Mouse (Mus musculus) R1 (cell line): ENCODE measurements at regions not wholly inside any gene's neighbourhood (a gene's known extent, or its start where the extent isn't known, plus 50 kb on each side); places are given as distances from the start of the nearest gene placed in this dataset.

Experiments
- DNase-seq: peaks from one replicate; pipeline ENCODE4 v3.0.0-alpha.2; 2018; ENCODE audit warnings: low read depth, low spot score

DNA sequence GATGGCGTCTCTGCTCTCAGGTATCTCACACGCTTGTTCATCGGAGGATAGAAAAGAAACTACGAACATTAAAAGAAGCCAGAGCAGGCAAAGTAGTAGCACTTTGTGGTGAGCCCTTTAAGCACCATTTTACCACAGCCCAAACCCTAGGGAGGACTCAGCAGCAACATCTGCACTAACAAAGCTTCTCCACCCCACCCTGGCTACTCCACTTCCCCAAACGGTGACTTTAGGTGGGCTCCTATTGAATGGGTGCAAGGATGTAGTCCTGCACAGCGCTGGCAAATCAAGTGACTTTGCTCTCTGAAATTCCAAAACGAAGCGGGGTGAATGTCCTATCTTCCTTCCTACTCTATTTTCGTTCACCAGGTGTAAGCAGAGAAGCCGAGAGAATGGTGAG, 337.9 kb upstream of the Noct start:
- DNase-seq: no peak

DNA sequence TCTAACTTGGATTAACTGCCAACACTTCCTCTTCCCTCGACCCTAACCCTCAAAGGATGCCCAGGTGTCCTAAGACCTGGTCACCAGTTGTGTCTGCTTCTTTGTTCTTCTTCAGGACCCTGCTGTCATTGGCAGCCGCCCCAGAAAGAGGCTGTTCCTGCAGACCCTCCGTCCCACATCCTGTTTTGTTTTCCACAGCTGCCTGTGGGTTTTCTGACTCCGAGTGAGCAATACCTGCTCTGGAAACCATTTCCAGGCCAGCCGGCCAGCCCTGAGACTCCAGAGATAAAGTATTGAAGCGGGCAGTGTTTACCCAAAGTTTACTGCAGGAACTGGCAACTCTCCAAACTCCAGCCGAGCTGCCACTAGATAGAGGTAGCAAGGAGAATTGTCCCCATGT, 337.2 kb upstream of the Noct start:
- no peak for DNase-seq

DNA sequence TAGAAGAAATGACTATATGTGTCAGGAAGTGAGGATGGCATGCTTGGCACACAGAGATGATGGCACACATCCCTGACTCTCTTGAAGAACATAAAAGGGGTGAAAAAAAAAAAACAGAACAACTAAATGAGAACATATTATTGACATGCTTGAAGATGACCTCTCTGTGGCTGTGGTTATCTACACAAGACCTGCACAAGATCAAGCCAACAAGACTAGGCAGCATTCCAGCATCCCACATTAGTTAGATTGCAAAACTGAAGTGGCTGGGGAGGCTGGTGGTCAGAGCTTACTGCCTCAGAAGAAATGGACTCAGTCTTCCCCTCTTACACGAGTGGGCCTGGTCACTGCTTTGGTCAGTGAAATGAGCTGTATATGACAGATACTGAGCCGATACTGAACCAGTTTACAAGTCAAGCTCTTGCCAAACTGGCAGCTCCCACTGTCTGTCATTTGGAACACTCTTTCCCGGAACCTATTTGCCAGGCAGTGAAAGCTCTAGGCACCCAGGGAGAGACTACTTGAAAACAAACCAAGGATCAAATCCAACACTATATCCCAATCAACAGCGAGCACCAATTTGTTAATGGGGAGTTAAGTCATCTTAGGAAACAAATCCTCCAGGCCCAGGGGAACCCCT, 335.6 kb upstream of the Noct start:
- DNase-seq: no peak

DNA sequence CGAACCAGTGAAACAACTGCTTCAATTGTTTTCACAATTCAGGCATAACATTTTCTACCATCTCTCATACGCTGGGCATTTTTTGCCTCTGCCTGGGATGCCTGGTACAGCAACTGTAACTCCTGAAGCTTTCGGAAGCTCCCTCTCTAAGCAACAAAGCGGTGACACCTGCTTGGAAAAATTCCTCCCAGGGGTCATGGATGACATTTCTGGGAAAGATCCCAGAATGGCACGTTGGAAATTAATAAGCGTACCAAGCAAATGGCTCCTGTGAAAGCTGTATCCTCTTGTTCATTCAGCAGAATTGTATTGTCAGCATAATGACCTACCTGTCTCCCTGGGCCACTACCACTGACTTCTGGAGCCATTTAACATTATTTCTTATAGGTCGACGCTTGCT, 333.7 kb upstream of the Noct start:
- DNase-seq: no peak

DNA sequence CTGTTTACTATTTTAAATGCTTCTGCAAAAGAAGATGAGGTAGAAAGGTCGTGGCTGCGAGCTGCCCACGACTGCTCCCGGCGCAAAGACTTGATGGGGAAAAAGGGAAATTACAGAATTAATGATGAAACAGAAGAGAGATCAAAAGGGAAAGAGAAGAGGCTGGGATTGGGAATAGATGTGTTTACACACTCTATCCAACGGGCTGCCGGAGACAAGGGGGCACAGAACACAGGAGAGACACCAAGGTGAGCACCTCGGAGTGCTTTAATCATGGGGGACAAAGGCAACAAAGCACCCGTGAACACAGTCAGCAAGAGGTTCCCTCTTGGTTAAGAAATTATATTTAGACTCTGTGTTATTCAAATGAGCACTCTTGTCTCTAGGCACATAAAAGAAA, 326.1 kb upstream of the Noct start:
- DNase-seq: no peak

DNA sequence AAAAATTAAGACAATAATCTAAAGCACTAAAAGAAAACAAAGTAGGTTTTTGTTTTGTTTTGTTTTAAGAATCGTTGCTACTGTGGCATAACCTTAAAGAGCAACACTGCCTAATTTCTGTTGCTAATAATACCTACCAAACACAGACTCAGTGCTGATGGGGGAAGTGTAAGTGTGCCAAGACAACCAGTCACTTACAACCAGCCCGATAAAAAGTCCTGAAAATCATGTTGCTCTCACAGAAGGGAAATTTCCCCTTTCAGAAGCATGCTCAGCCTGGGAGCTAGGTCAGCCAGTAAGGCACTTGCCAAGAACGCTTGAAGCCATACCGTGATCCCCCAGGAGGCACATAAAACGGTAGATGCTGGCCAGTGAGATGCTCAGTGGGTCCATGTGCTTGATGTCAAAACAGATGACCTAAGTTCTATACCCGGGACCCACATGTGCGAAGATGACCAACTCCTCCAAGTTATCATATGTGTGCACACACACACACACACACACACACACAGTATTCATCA, 324.4 kb upstream of the Noct start:
- DNase-seq: no peak

DNA sequence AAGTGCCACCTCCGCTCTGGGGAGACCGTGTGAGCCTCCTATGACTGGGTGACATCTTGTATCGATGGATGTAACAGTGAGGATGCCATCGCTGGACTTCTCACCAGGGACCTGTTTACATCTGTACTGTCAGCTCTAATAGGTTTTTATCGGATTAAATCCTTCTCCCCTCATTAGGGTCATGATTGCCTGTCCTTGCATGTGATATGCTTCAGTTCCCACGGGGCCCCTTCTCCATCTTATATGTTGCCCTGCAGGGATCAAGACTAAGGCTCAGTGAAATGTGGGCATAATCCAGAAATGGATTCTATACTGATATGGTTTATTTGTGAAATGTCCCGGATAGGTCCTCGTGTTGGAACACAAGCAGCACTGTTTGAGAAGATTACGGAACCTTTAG, 323.7 kb upstream of the Noct start:
- no peak for DNase-seq

DNA sequence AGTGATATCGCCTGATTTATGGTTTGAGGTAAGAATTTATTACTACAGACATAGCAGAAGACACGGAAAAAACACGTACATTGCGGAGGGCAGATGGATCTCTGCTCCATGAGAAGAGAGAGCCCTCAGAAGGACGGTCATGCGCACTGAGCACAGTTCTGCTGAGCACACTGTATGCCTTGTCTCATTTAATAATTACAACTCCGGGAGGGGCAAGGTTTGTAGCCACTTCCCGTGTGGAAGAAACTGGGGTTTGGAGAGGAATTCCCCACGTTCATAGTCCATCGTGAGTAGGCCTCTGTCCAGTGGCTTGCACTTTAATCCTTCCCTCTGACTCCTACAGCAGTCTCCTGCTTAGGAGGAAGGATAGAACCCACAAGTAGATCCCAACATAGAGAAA, 322.9 kb upstream of the Noct start:
- no peak for DNase-seq

DNA sequence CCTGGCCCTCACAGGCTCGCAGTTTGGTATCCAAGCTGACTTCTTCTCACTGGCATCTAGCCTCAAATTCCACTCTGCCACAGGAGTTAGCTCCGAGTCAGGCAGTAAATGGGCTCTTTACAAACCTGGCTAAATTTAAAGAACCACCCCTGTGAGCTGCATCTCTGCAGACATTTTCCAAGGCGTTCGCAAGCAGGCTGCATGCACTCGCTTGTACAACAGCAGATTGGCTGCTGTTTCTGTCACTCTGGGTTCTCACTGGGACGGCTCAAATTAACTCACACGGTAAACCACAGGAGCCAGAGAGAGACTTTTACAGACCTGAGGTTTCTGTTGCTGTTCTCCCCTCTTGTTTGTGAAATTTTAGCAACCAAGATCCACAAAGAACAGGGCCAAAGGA, 321.3 kb upstream of the Noct start:
- no peak for DNase-seq

DNA sequence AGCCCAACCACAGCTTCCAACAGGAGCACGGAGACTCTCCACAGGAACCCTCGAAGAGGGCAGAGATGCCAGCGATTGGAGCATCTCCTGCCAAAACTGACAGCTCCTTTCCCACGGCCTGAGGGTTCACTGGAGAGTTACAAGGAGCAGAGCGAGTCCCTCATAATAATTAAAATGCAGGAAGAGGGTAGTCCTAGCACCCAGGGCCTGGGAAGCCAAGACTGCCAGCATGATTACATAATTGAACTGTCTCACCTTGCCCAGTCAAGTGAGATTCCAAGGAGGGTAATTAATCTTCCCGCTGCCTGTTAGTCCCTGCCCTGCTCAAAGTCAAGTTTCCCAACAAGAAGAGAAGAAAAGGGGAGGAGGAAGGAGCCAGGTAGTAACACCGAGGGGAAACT, 319.5 kb upstream of the Noct start:
- DNase-seq: no peak

DNA sequence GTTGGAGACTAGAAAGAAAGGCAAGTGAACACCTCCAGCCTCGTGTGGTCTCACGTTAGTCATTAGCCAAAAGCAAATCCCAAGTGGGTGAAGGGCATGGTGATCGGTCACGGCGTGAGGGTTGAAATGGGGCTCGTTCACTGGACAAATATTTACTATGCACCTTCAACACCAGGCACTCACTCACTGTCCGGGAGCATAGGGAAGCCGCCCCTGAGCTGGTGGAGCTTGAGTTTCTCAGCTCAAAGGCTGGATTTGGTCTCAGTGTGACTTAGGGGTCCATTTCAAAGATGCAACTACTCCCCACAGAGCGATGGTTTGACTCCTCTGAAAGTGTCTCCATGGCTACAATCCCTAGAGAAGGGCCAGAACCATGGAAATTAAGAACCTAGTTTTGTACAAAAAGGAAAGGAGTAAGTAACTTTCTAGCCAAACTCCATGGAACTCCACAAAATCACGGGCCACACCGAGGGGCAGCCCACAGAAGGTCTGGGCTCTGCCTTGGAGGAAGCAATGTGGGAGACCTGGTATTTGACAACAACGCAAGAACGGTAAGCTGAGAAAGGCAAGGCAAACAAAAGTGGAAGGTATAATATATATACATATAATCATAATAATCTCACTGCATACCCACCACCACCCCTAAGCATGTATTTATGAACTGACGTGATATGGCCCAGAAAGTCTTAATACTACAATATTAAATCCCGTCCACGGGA, 318.8 kb upstream of the Noct start:
- DNase-seq: no peak

DNA sequence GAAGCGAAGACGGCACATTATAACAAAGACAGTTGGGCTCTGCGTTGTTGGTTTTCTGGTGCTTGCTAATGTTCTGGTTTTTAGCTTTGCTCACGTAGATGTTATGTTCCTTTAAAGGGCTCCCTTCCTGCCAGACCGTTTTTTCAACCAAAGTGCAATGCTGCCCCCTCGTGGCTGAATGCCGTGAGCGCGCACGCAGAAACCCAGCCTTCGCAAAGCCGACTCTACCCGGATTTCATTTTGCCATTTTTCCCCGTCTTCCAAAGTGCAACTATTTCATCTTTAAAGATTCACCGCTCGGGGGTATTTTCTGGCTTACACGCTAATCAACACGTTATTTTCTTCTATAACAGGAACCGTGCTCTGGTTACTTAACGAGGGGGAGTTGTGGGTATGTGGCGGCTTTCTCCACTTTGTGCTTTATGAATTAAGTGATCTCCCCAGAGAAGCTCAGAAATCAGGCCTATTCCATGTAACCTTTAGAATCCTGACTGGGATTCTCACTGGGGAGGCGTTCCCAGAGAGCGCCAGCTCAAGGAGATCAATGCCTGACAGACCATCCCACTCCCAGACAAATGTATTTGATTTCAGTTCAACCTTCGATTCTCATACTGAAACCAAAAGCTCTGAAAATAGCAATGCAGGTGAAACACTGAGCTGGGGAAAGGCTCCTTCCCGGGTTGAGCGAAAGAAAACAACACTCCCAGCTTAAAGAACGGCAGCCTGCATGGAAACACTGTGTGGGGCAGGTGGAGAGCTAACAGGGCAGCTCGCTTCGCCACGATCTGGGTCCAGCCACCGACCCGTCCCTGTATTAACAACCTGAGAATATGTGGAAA, 318.0 kb upstream of the Noct start:
- DNase-seq: peak; percentile 61

DNA sequence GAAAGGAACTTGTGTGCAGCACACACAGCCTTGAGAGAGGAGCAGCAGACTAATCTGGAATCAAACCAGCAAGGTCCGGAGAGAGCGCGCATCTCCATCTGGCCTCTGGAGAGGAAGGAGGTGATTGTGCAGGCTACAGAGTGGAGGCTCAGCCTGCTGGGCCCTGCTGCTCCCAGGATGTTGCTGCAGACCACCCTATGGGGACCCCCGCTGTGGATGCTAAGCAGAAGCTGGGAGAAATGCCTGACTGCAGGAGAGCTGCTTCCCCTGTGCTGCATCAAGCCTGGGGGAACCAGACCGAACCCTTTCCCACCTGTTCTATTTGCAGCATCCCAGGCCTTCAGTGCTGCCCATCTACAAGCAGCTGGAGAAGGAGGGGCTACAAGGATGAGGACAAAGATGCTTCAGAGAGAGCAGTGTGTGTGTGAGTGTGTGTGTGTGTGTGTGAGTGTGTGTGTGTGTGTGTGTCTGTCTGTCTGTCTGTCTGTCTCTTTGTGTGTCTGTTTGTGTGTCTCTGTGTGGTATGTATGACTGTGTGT, 311.2 kb upstream of the Noct start:
- no peak for DNase-seq

DNA sequence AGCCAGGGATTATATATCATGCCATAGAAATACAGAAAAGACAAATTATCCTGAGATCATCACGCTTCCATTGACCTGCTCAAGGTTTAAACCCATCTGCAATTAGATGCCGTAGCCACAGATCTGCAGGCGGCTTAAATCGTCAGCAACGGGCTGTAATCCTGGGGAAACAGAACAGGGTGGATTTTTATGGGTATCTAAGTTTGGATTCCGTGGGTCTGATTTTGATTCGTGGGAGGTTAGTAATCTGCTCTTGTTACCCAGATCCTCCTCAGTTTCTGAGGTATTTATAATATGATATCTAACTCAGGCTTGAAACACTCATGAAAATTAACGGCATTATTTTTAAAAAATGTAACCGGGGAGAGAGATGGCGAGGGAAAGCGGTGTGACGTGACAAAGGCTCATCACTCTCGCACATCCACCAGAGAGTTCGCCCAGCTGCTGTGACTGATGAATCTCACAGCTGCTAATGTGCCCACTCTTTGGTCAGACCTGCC, 309.3 kb upstream of the Noct start:
- DNase-seq: no peak

DNA sequence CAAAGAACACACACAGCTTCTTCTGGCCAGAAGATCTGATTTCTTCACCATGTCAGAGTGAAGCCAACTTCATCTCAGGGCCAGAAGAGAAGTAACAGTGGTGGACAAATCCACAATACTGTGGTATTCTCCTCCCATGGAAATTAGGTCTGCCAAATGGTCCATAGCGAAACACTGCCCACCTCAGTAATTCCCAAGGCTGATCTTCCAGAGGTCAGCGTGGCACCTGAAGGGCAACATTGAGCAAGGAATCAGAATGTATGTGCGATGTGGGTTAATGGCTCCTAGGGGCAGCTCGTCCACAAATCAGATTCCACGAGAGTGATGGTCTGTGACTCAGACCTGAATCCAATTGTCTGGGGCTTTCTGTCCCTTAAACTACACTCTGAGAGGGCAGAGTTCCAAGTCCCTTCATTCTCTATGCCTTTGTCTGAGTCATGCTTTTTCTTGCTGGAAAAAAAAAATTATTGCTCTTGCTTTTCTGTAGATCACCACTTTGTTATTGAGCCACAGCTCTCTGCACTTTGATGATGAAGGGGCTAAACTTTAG, 307.9 kb upstream of the Noct start:
- DNase-seq: no peak

DNA sequence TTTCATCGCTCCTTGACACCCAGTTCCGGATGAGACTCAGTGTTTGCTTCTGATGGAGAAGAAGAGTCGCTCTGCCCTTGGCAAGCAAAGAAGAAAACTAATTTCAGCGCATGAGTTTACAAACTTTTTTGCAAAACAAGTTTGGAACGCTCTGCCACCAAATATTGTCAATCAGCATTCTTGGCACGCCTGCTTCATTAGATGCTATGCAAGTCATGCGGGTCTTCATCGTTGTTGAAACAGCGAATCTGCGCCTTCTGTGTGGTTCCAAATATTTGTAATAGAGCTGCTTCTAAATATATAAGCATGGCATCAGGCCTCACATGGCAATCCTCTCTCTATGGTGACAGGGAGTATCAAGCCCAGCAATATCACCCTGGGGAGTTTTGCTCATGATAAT, 301.9 kb upstream of the Noct start:
- no peak for DNase-seq

DNA sequence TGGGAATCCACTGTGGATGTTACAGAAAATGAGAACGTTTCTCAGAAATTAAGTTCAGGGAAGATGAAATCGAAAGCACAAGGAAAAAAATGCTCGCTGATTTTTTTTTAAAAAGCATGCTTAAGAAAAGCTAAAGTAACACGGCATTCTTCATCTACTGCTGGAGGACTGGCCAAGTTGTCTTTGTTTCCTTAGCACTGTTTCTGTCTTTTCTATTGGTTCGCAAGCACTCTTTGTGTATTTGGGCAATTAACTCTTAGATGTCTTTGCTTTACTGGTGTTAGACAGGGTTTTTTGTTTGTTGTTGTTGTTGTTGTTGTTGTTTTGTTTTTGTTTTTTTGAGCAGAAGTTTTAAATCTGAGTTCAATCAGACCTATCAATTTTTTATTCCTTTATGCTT, 301.4 kb upstream of the Noct start:
- DNase-seq: no peak

DNA sequence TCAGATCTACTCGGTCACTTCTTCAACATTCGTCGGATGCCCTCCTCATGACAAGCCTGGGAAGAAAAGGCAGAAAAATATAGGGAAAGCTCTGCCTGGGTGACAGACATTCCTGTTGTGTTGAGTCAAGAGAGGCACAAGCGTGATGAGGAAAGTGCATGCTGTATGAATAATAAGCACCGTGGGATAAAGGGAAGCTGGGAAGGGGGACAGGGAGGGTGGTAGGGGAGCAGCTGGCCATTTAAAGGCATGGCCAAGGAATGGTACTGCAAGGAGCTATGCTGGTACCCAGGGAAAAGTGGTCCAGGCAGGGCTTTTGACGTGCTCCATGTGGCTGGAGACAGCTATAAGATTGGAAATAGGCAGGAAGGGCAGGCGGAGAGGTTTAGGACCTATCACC, 300.9 kb upstream of the Noct start:
- DNase-seq: no peak

DNA sequence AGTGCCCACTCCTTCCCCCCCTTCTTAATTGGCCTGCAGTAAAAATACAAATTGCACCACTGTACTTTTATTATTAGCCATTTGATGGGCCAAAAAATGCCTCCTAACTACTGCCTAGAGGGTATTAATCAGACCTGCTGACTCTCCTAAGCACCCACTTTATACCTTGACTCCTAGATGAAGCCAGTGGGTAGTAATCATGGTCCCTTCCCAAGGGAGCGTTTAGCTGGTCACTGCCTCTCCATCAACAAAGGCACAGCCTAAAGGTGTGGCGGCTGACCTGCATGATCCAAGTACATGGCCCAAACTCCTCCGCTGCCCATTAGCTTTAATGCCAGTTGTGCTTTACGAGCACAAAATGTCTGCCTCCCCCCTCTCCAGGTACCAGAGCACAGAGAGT, 296.9 kb upstream of the Noct start:
- DNase-seq: no peak

DNA sequence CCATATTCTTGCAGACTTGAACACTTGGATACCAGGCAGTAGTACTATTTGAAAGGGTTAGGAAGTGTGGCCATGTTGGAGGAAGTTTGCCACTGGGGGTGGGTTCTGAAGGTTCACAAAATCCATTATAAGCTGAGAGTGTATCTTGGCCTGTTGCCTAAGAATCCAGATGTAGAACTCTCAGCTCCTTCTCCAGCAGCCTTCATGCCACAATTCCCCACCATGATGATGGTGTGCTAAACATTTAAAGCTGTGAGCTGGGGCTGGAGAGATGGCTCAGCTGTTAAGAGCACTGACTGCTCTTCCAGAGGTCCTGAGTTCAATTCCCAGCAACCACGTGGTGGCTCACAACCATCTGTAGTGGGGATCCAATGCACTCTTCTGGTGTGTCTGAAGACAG, 295.2 kb upstream of the Noct start:
- DNase-seq: no peak

DNA sequence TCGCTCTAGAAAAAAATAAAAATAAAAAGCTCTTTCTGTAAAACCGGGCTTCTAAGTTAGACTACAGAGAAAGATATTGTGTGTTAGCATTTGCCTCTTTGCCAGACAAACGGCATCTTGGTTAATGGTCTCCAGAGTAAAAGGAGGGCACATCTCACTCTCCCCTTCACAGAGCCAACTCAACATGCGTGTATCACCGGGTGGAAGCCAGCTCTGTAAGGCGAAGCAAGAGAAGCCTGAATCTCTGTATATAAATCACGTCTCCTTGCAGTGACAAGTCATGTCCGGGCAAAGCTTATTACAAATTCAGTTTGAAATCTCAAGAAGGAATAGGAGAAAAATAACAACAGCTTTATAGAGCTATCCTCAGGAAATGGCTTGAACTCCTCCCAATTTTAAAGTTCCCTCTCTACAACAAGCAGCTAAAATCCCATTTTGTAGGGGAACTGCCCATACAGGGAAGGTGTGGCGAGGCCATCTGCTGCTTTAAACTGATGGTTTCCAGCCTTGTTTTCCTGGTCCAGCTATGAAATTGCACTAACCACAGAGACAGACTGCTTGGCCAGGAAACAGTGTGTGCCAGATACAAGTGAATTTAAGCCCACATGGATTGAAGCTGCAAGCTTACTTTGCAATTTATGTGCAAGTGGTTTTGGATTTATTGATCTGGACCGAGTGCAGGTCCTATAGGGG, 291.7 kb upstream of the Noct start:
- DNase-seq: no peak
